Mouse (Mus musculus): Measurements from ENCODE around the gene Cacna1e.

GRCm38 (mm10) chr1:154784862-154785261 is 99.4 kb downstream of the Cacna1e start:
- TF ChIP-seq POLR2A (IDR thresholded peaks at IDR 0.05; ENCODE audit: borderline replicate concordance, extremely low read depth, insufficient read depth, insufficient read length, poor library complexity, severe bottlenecking) (no peak), CTCF (IDR thresholded peaks at IDR 0.05; ENCODE audit: borderline replicate concordance, extremely low read depth, insufficient read depth, insufficient read length) (no peak)

Measured in brain, embryonic 14.5 days (tissue).